Mouse (Mus musculus) forebrain, embryonic 13.5 days (tissue): ENCODE measurements around the gene Pi4kb. TPM values are rescaled to one million over a fixed set of nuclear protein-coding genes. Genes with fewer than 3 reads are reported as not detected.

Experiments used
- ATAC-seq: fragments of 200-750 bp; cut with Nextera tagmentation; 2 replicates; pipeline ENCODE4 v1.8.0; 2017
- H3K27ac ChIP-seq: fragments of 300-500 bp; sonication (generic); 2 replicates; pipeline ENCODE4 v1.5.1; 2015; ENCODE audit warnings: inconsistent platforms, mild to moderate bottlenecking, moderate library complexity
- H3K27me3 ChIP-seq: fragments of 300-500 bp; sonication (generic); 2 replicates; pipeline ENCODE4 v1.6.1; 2015; ENCODE audit warnings: mild to moderate bottlenecking, inconsistent platforms
- H3K36me3 ChIP-seq: fragments of 300-500 bp; sonication (generic); 2 replicates; pipeline ENCODE4 v1.6.1; 2015; ENCODE audit warnings: mild to moderate bottlenecking, inconsistent platforms; ENCODE audit not compliant: poor library complexity, severe bottlenecking
- H3K4me1 ChIP-seq: fragments of 300-500 bp; sonication (generic); 2 replicates; pipeline ENCODE4 v1.6.1; 2015; ENCODE audit warnings: inconsistent platforms
- H3K4me2 ChIP-seq: fragments of 300-500 bp; sonication (generic); 2 replicates; pipeline ENCODE4 v1.6.1; 2015; ENCODE audit warnings: inconsistent platforms, mild to moderate bottlenecking, moderate library complexity
- H3K4me3 ChIP-seq: fragments of 300-500 bp; sonication (generic); 2 replicates; pipeline ENCODE4 v1.5.1; 2015; ENCODE audit warnings: mild to moderate bottlenecking, inconsistent platforms
- H3K9ac ChIP-seq: fragments of 300-500 bp; sonication (generic); 2 replicates; pipeline ENCODE4 v1.6.1; 2015; ENCODE audit warnings: mild to moderate bottlenecking, inconsistent platforms
- H3K9me3 ChIP-seq: fragments of 300-500 bp; sonication (generic); replicated peaks from 2 replicates; pipeline ENCODE4 v1.6.1; 2016; ENCODE audit warnings: inconsistent platforms
- WGBS: fragments of 180-500 bp; shearing (Covaris S2); methylation state at CpG from one replicate; pipeline ENCODE4 v1.1.7; 2015; 5-methylcytosine and 5-hydroxymethylcytosine counted together
- polyA plus RNA-seq: library from polyadenylated mRNA; unstranded; fragments of >200 nt; fragmentation: Nextera tagmentation; extraction: Ambion mirVana; gene quantifications from 2 replicates; pipeline ENCODE4 v1.2.1, GENCODE M21; 2015

The Pi4kb gene
- polyA plus RNA-seq, 1 experiment from 2014 or later, result 23.6 TPM

GRCm38 (mm10) chr3:94964989-94965388 is 9.5 kb upstream of the Pi4kb start:
- no peak for ATAC-seq
- WGBS, result 88% methylated on average over 1 of the region's 1 CpGs
- no peaks in the 10 kb centered on the region for H3K36me3 ChIP-seq
- no peak overlapping the region for H3K4me3 ChIP-seq
- H3K4me1 ChIP-seq, result no peaks in the 10 kb centered on the region
- H3K4me2 ChIP-seq, result no peak overlapping the region
- H3K9ac ChIP-seq, result no peak overlapping the region
- H3K27ac ChIP-seq, result no peak overlapping the region
- no peaks in the 10 kb centered on the region for H3K27me3 ChIP-seq
- H3K9me3 ChIP-seq, result no peaks in the 10 kb centered on the region

- ATAC-seq, result no peak
- Histone ChIP-seq H3K9me3 (no peaks in the 10 kb centered on the region), H3K4me3 (no peak overlapping the region), H3K27ac (no peak overlapping the region), H3K9ac (no peak overlapping the region), H3K4me1 (no peaks in the 10 kb centered on the region), H3K4me2 (no peak overlapping the region), H3K27me3 (no peaks in the 10 kb centered on the region), H3K36me3 (no peaks in the 10 kb centered on the region)
- 80% methylated on average over 1 of the region's 1 CpGs for WGBS
These were observed 8.7 kb upstream of the Pi4kb start for GRCm38 (mm10) chr3:94965878-94966277.

- peaks cover 19% of the 10 kb centered on the region for H3K4me1 ChIP-seq
- H3K4me3 ChIP-seq, result no peak overlapping the region
- H3K9ac ChIP-seq, result no peak overlapping the region
- H3K36me3 ChIP-seq, result peaks cover 2% of the 10 kb centered on the region; the same call in 1 of the 2 replicates
- no peaks in the 10 kb centered on the region for H3K9me3 ChIP-seq
- H3K27me3 ChIP-seq, result no peaks in the 10 kb centered on the region
- H3K4me2 ChIP-seq, result no peak overlapping the region
- no peak overlapping the region for H3K27ac ChIP-seq
- ATAC-seq, result no peak
- WGBS, result 88% methylated on average over 3 of the region's 3 CpGs
These were observed 2.0 kb upstream of the Pi4kb start for GRCm38 (mm10) chr3:94972552-94972951.

DNA sequence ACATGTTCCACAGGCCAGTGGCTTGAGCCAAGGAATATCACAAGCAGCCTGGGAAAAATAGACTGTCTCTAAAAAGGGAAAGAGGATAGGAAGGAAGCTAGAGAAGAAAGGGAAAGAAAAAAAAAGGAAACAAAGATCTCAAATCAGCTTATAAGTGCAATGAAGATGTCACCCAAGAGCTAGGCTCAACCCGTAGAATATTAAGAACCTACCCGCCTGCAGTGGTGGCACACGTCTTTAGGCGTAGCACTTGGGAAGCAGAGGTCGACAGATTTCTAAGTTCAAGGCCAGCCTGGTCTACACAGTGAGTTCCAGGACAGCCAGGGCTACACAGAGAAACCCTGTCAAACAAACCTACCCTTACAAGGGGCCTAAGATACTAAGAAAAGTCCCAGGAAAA is 911 bp upstream of the Pi4kb start:
- H3K9me3 ChIP-seq, result no peaks in the 10 kb centered on the region
- H3K4me2 ChIP-seq, result peak overlapping the region; percentile 80
- H3K9ac ChIP-seq, result no peak overlapping the region
- peaks cover 10% of the 10 kb centered on the region for H3K36me3 ChIP-seq
- no peak for ATAC-seq
- no peak overlapping the region for H3K4me3 ChIP-seq
- peaks cover 19% of the 10 kb centered on the region for H3K4me1 ChIP-seq
- H3K27me3 ChIP-seq, result no peaks in the 10 kb centered on the region
- 85% methylated on average over 5 of the region's 5 CpGs for WGBS
- H3K27ac ChIP-seq, result no peak overlapping the region

GRCm38 (mm10) chr3:94974026-94974527 is 454 bp upstream of the Pi4kb start:
- WGBS, result 17% methylated on average over 9 of the region's 9 CpGs
- Histone ChIP-seq H3K4me2 (peak overlapping the region; percentile 80), H3K9me3 (no peaks in the 10 kb centered on the region), H3K27me3 (no peaks in the 10 kb centered on the region), H3K9ac (peak overlapping the region; percentile 94), H3K27ac (no peak overlapping the region), H3K4me1 (peaks cover 19% of the 10 kb centered on the region), H3K4me3 (peak overlapping the region; percentile 90), H3K36me3 (peaks cover 14% of the 10 kb centered on the region)
- ATAC-seq, result peak; percentile 13; the same call in 1 of the 2 replicates

DNA sequence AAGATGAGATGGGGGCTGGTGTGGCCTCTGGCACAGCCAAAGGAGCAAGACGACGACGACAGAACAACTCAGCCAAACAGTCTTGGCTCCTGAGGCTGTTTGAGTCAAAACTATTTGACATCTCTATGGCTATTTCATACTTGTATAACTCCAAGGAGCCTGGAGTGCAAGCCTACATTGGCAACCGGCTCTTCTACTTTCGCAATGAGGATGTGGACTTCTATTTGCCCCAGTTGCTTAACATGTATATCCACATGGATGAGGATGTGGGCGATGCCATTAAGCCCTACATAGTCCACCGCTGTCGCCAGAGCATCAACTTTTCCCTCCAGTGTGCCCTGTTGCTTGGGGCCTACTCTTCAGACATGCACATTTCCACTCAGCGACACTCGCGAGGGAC is 9.8 kb downstream of the Pi4kb start:
- Histone ChIP-seq H3K9me3 (no peaks in the 10 kb centered on the region), H3K4me1 (0 out of 2 replicates have a peak, but pooled peaks cover 9% of the 10 kb centered on the region), H3K36me3 (peaks cover 45% of the 10 kb centered on the region), H3K27me3 (no peaks in the 10 kb centered on the region), H3K4me3 (no peak overlapping the region), H3K9ac (no peak overlapping the region), H3K4me2 (no peak overlapping the region), H3K27ac (no peak overlapping the region)
- ATAC-seq, result no peak
- WGBS, result 91% methylated on average over 11 of the region's 11 CpGs

GRCm38 (mm10) chr3:94985513-94985912 is 11.0 kb downstream of the Pi4kb start:
- Histone ChIP-seq H3K27me3 (no peaks in the 10 kb centered on the region), H3K27ac (no peak overlapping the region), H3K4me3 (no peak overlapping the region), H3K4me2 (no peak overlapping the region), H3K36me3 (peaks cover 49% of the 10 kb centered on the region), H3K9ac (no peak overlapping the region), H3K9me3 (no peaks in the 10 kb centered on the region), H3K4me1 (0 out of 2 replicates have a peak, but pooled peaks cover 9% of the 10 kb centered on the region)
- ATAC-seq, result no peak
- 97% methylated on average over 2 of the region's 2 CpGs for WGBS

DNA sequence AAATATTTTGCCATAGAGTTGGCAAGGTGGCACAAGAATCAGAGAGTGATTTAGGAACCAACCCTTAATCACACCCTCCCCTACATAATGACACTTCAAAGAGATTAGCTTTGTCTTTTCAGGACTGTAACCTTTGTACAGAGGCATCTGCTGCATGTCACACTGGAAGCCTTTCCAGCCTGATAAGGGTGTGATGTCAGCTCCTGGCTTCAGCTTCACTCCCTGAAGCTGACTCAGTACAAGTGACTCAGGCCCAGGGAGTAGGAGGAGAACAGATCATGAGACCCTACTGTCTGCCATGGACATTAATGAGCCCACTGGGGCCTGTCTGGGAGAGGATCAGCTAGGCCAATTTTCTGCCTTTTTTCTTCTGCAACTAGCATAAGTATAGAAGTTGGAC is 13.0 kb downstream of the Pi4kb start:
- Histone ChIP-seq H3K27me3 (no peaks in the 10 kb centered on the region), H3K9me3 (no peaks in the 10 kb centered on the region), H3K9ac (no peak overlapping the region), H3K4me2 (no peak overlapping the region), H3K27ac (no peak overlapping the region), H3K4me3 (no peak overlapping the region), H3K4me1 (0 out of 2 replicates have a peak, but pooled peaks cover 9% of the 10 kb centered on the region), H3K36me3 (peaks cover 58% of the 10 kb centered on the region)
- ATAC-seq, result no peak

DNA sequence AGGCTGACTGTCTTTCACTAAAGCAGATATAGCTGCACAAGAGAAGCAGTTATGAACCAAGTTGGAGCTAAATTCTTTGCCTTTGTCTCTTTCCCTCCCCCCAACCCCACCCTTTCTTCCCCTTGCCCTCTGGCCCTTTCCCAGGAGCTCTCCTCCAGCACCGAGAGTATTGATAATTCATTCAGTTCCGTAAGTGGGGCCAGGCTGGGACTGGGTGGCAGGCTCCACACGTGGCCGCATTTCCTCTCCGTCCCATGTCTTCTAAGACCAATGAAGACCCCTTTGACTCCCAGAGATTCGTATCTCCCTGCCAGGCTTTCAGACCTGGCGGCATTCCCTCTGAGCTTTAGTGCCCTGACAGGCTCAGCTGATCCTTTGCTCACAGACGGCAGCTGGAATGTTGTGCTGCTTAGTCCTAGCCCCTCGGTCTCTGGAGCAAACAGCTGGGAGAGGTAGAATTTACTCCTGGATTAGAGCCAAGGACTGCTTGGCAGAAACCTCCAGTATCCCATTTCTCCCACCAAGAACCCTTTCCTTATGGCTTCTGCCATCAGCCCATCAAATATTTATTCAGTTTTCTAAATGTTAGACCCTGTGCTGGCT is 14.7 kb downstream of the Pi4kb start:
- WGBS, result 66% methylated on average over 9 of the region's 9 CpGs
- Histone ChIP-seq H3K36me3 (peaks cover 62% of the 10 kb centered on the region), H3K27ac (0 out of 2 replicates have a peak overlapping the region, but pooled peaks have one; percentile 14)

DNA sequence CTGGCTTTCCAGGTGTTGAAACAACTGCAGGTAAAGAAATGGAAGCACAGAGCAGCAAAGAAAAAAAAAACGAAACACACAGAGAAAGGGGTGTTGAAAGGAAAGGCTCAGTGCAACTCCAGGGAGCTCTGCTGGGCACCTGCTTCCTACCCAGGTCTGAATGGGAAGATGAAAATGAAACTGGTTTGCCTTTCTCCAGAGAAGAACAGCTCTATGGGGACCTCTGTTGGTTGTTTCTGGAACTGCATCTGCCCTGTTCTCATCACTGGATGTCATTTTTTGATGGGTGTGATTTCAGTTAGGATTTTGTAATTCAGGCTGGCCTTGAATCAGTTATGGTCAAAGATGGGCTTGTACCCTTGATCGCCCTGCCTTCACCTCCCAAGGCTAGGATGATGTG is 22.4 kb downstream of the Pi4kb start:
- Histone ChIP-seq H3K27me3 (no peaks in the 10 kb centered on the region), H3K27ac (no peak overlapping the region), H3K9me3 (no peaks in the 10 kb centered on the region), H3K36me3 (peaks cover 99% of the 10 kb centered on the region), H3K9ac (no peak overlapping the region), H3K4me2 (no peak overlapping the region), H3K4me3 (no peak overlapping the region), H3K4me1 (no peaks in the 10 kb centered on the region)
- WGBS, result 35% methylated on average over 2 of the region's 2 CpGs
- ATAC-seq, result no peak

More for the DNA sequence above, 14.7 kb downstream of the Pi4kb start:
- no peak overlapping the region for H3K9ac ChIP-seq
- H3K4me2 ChIP-seq, result no peak overlapping the region
- H3K4me3 ChIP-seq, result no peak overlapping the region
- H3K9me3 ChIP-seq, result no peaks in the 10 kb centered on the region
- 0 out of 2 replicates have a peak, but pooled peaks cover 9% of the 10 kb centered on the region for H3K4me1 ChIP-seq
- H3K27me3 ChIP-seq, result no peaks in the 10 kb centered on the region
- no peak for ATAC-seq

- peak overlapping the region; percentile 40 for H3K27ac ChIP-seq
- peak; percentile 37; the same call in 1 of the 2 replicates for ATAC-seq
These were observed 28.0 kb downstream of the Pi4kb start for GRCm38 (mm10) chr3:95002569-95002968.

GRCm38 (mm10) chr3:95003273-95003672 is 28.7 kb downstream of the Pi4kb start:
- H3K4me1 ChIP-seq, result peaks cover 19% of the 10 kb centered on the region; the same call in 1 of the 2 replicates

More at GRCm38 (mm10) chr3:95002569-95002968, 28.0 kb downstream of the Pi4kb start:
- WGBS, result 37% methylated on average over 4 of the region's 4 CpGs
- peaks cover 94% of the 10 kb centered on the region for H3K36me3 ChIP-seq
- no peak overlapping the region for H3K4me3 ChIP-seq
- peaks cover 17% of the 10 kb centered on the region; the same call in 1 of the 2 replicates for H3K4me1 ChIP-seq
- no peaks in the 10 kb centered on the region for H3K9me3 ChIP-seq
- H3K4me2 ChIP-seq, result no peak overlapping the region
- no peaks in the 10 kb centered on the region for H3K27me3 ChIP-seq
- no peak overlapping the region for H3K9ac ChIP-seq

More at GRCm38 (mm10) chr3:95003273-95003672, 28.7 kb downstream of the Pi4kb start:
- no peak for ATAC-seq
- H3K9ac ChIP-seq, result no peak overlapping the region
- H3K27ac ChIP-seq, result peak overlapping the region; percentile 40; the same call in 1 of the 2 replicates
- peaks cover 95% of the 10 kb centered on the region for H3K36me3 ChIP-seq
- no peak overlapping the region for H3K4me2 ChIP-seq
- no peak overlapping the region for H3K4me3 ChIP-seq
- H3K27me3 ChIP-seq, result no peaks in the 10 kb centered on the region
- H3K9me3 ChIP-seq, result no peaks in the 10 kb centered on the region
